Mouse (Mus musculus) left cerebral cortex, adult 11 months (tissue): Measurements from ENCODE around the gene Traf3.

Source experiments
- DNase-seq: peaks from one replicate; pipeline ENCODE4 v3.0.0; 2022; ENCODE audit warnings: low spot score

Gene Traf3

GRCm38 (mm10) chr12:111203945-111204344 is 37.8 kb downstream of the Traf3 start:
- DNase-seq = peak; percentile 19

GRCm38 (mm10) chr12:111207641-111208040 is 41.5 kb downstream of the Traf3 start:
- no peak for DNase-seq

- DNase-seq = no peak
Observed at GRCm38 (mm10) chr12:111211729-111212128, 45.6 kb downstream of the Traf3 start.

GRCm38 (mm10) chr12:111218867-111219266 is 52.7 kb downstream of the Traf3 start:
- DNase-seq = no peak

- no peak for DNase-seq
Observed at GRCm38 (mm10) chr12:111225197-111225780, 59.1 kb downstream of the Traf3 start.

GRCm38 (mm10) chr12:111227410-111227809 is 61.2 kb downstream of the Traf3 start:
- DNase-seq = no peak

- no peak for DNase-seq
Observed at GRCm38 (mm10) chr12:111228488-111228887, 62.3 kb downstream of the Traf3 start.

GRCm38 (mm10) chr12:111230793-111231192 is 64.6 kb downstream of the Traf3 start:
- DNase-seq = no peak

GRCm38 (mm10) chr12:111233798-111234197 is 67.6 kb downstream of the Traf3 start:
- DNase-seq = no peak

- DNase-seq = no peak
Observed at GRCm38 (mm10) chr12:111234383-111234782, 68.2 kb downstream of the Traf3 start.

GRCm38 (mm10) chr12:111235631-111236030 is 69.5 kb downstream of the Traf3 start:
- no peak for DNase-seq

GRCm38 (mm10) chr12:111237611-111238188 is 71.5 kb downstream of the Traf3 start:
- DNase-seq = no peak

GRCm38 (mm10) chr12:111238345-111238744 is 72.2 kb downstream of the Traf3 start:
- DNase-seq = no peak

GRCm38 (mm10) chr12:111238778-111239177 is 72.6 kb downstream of the Traf3 start:
- DNase-seq = no peak

GRCm38 (mm10) chr12:111239930-111240329 is 73.8 kb downstream of the Traf3 start:
- no peak for DNase-seq

- no peak for DNase-seq
Observed at GRCm38 (mm10) chr12:111241916-111242315, 75.7 kb downstream of the Traf3 start.

- no peak for DNase-seq
Observed at GRCm38 (mm10) chr12:111242346-111242745, 76.2 kb downstream of the Traf3 start.

- DNase-seq = no peak
Observed at GRCm38 (mm10) chr12:111243733-111244132, 77.6 kb downstream of the Traf3 start.

GRCm38 (mm10) chr12:111245070-111245469 is 78.9 kb downstream of the Traf3 start:
- no peak for DNase-seq

- no peak for DNase-seq
Observed at GRCm38 (mm10) chr12:111246808-111247464, 80.8 kb downstream of the Traf3 start.

GRCm38 (mm10) chr12:111249095-111249494 is 82.9 kb downstream of the Traf3 start:
- no peak for DNase-seq

- DNase-seq = no peak
Observed at GRCm38 (mm10) chr12:111250116-111250515, 83.9 kb downstream of the Traf3 start.

GRCm38 (mm10) chr12:111251227-111251626 is 85.1 kb downstream of the Traf3 start:
- no peak for DNase-seq

GRCm38 (mm10) chr12:111263650-111264049 is 97.5 kb downstream of the Traf3 start:
- DNase-seq = no peak
